Mouse (Mus musculus) monocyte, adult 2 months (primary cell): Measurements from ENCODE around the gene Cars2.
"Not testable (repeated sequence)": the region's sequence is repeated elsewhere in the genome, so short reads cannot be mapped to it uniquely, and the experiment has no call there.

Experiments used
- DNase-seq, 2 experiments: peaks; one replicate each; pipeline ENCODE4 v3.0.0; 2022; ENCODE audit warnings: low spot score in 2 of 2, low read depth in 1 of 2

Cars2 gene

GRCm38 (mm10) chr8:11550281-11550948 is at the start of gene Cars2:
Cars2 (minus strand) TSS chr8:11550783.
- DNase-seq, result peak; percentile 90

GRCm38 (mm10) chr8:11593222-11593884 is 42.8 kb upstream of the Cars2 start:
- DNase-seq, result no peak

- DNase-seq, result no peak
Measured at GRCm38 (mm10) chr8:11592296-11592695, 41.7 kb upstream of the Cars2 start.

- DNase-seq, result no peak
Measured at GRCm38 (mm10) chr8:11591837-11592236, 41.3 kb upstream of the Cars2 start.

GRCm38 (mm10) chr8:11586374-11586745 is 35.8 kb upstream of the Cars2 start:
- no peak for DNase-seq

- no peak for DNase-seq
Measured at GRCm38 (mm10) chr8:11585513-11586373, 35.2 kb upstream of the Cars2 start.

GRCm38 (mm10) chr8:11575604-11576384 is 25.2 kb upstream of the Cars2 start:
- DNase-seq, result no peak

GRCm38 (mm10) chr8:11574911-11575603 is 24.5 kb upstream of the Cars2 start:
- no peak for DNase-seq

GRCm38 (mm10) chr8:11572428-11572827 is 21.8 kb upstream of the Cars2 start:
- no peak for DNase-seq

GRCm38 (mm10) chr8:11571950-11572349 is 21.4 kb upstream of the Cars2 start:
- DNase-seq, result no peak

GRCm38 (mm10) chr8:11570742-11571141 is 20.2 kb upstream of the Cars2 start:
- DNase-seq, result no peak

- DNase-seq, result no peak
Measured at GRCm38 (mm10) chr8:11569260-11570097, 18.9 kb upstream of the Cars2 start.

- not testable (repeated sequence) for DNase-seq
Measured at GRCm38 (mm10) chr8:11568193-11568592, 17.6 kb upstream of the Cars2 start.

- no peak for DNase-seq
Measured at GRCm38 (mm10) chr8:11564721-11565120, 14.1 kb upstream of the Cars2 start.

- no peak for DNase-seq
Measured at GRCm38 (mm10) chr8:11564236-11564635, 13.7 kb upstream of the Cars2 start.

- no peak for DNase-seq
Measured at GRCm38 (mm10) chr8:11560220-11560619, 9.6 kb upstream of the Cars2 start.

- no peak for DNase-seq
Measured at GRCm38 (mm10) chr8:11559511-11559910, 8.9 kb upstream of the Cars2 start.

- DNase-seq, result peak; percentile 90 to 93
Measured at GRCm38 (mm10) chr8:11557768-11558629, 7.4 kb upstream of the Cars2 start.

GRCm38 (mm10) chr8:11557424-11557767 is 6.8 kb upstream of the Cars2 start:
- DNase-seq, result no peak
